Mouse (Mus musculus) heart, embryonic 11.5 days (tissue): ENCODE measurements around the gene Lgr6. TPM values are rescaled to one million over a fixed set of nuclear protein-coding genes. Genes with fewer than 3 reads are reported as not detected.

Experiments used
- ATAC-seq: fragments of 200-750 bp; cut with Nextera tagmentation; replicated peaks from 2 replicates; pipeline ENCODE4 v1.8.0; 2017; ENCODE audit warnings: moderate library complexity; ENCODE audit not compliant: insufficient number of reproducible peaks, low FRiP score, low TSS enrichment
- H3K27ac ChIP-seq: fragments of 300-500 bp; sonication (generic); 2 replicates; pipeline ENCODE4 v1.5.1; 2014; ENCODE audit warnings: mild to moderate bottlenecking, low read depth, low read length
- H3K27me3 ChIP-seq: fragments of 300-500 bp; sonication (generic); 2 replicates; pipeline ENCODE4 v1.6.1; 2014; ENCODE audit warnings: mild to moderate bottlenecking, low read length, mixed read lengths; ENCODE audit not compliant: control insufficient read depth, insufficient read depth
- H3K36me3 ChIP-seq: fragments of 300-500 bp; sonication (generic); 2 replicates; pipeline ENCODE4 v1.6.1; 2014; ENCODE audit warnings: mild to moderate bottlenecking, low read length, moderate library complexity, mixed read lengths; ENCODE audit not compliant: control insufficient read depth, insufficient read depth
- H3K4me1 ChIP-seq: fragments of 300-500 bp; sonication (generic); 2 replicates; pipeline ENCODE4 v1.6.1; 2014; ENCODE audit warnings: low read length; ENCODE audit not compliant: control insufficient read depth, insufficient read depth
- H3K4me2 ChIP-seq: fragments of 300-500 bp; sonication (generic); 2 replicates; pipeline ENCODE4 v1.6.1; 2014; ENCODE audit warnings: mild to moderate bottlenecking, moderate library complexity
- H3K4me3 ChIP-seq: fragments of 300-500 bp; sonication (generic); 2 replicates; pipeline ENCODE4 v1.5.1; 2014; ENCODE audit warnings: low read depth, low read length
- H3K9ac ChIP-seq: fragments of 300-500 bp; sonication (generic); 2 replicates; pipeline ENCODE4 v1.6.1; 2014; ENCODE audit warnings: mild to moderate bottlenecking, low read depth, low read length, moderate library complexity
- H3K9me3 ChIP-seq: fragments of 300-500 bp; sonication (generic); replicated peaks from 2 replicates; pipeline ENCODE4 v1.6.1; 2016; ENCODE audit warnings: low read length; ENCODE audit not compliant: control insufficient read depth
- WGBS: fragments of 180-500 bp; shearing (Covaris S2); extraction: QIAGEN DNeasy Blood & Tissue Kit; methylation state at CpG from one replicate; pipeline ENCODE4 v1.1.7; 2014; ENCODE audit not compliant: insufficient replicate concordance; 5-methylcytosine and 5-hydroxymethylcytosine counted together
- polyA plus RNA-seq: library from polyadenylated mRNA; unstranded; fragments of >200 nt; fragmentation: Nextera tagmentation; extraction: Ambion mirVana; gene quantifications from 2 replicates; pipeline ENCODE4 v1.2.1, GENCODE M21; 2014

Gene Lgr6
- polyA plus RNA-seq, 1 experiment from 2014 or later: 1.4 TPM

- peaks cover 9% of the 10 kb centered on the region; the same call in 1 of the 2 replicates for H3K36me3 ChIP-seq
- H3K9ac ChIP-seq: no peak overlapping the region
- ATAC-seq: no peak
- H3K9me3 ChIP-seq: no peaks in the 10 kb centered on the region
- no peak overlapping the region for H3K4me2 ChIP-seq
- no peaks in the 10 kb centered on the region for H3K27me3 ChIP-seq
- WGBS: 91% methylated on average over 2 of the region's 2 CpGs
- H3K4me3 ChIP-seq: no peak overlapping the region
- H3K4me1 ChIP-seq: no peaks in the 10 kb centered on the region
- H3K27ac ChIP-seq: no peak overlapping the region
Measured at GRCm38 (mm10) chr1:134965430-134965829, 139.6 kb downstream of the Lgr6 start.

GRCm38 (mm10) chr1:134962821-134963220, 142.3 kb downstream of the Lgr6 start:
- no peak overlapping the region for H3K27ac ChIP-seq
- peak overlapping the region; percentile 73 for H3K4me2 ChIP-seq
- H3K36me3 ChIP-seq: no peaks in the 10 kb centered on the region
- 3% methylated on average over 11 of the region's 11 CpGs for WGBS
- H3K4me1 ChIP-seq: no peaks in the 10 kb centered on the region
- H3K27me3 ChIP-seq: no peaks in the 10 kb centered on the region
- H3K9me3 ChIP-seq: no peaks in the 10 kb centered on the region
- peak overlapping the region; percentile 63 for H3K4me3 ChIP-seq
- ATAC-seq: peak; percentile 71; the same call in 1 of the 2 replicates
- peak overlapping the region; percentile 67 for H3K9ac ChIP-seq

GRCm38 (mm10) chr1:134962053-134962803, 142.8 kb downstream of the Lgr6 start, which contains the start of gene Ube2t:
Ube2t (plus strand) TSS chr1:134962565.
- Histone ChIP-seq H3K36me3 (no peaks in the 10 kb centered on the region), H3K27me3 (no peaks in the 10 kb centered on the region), H3K4me3 (peak within 1 kb of the TSS; percentile 63), H3K4me1 (no peaks in the 10 kb centered on the region), H3K4me2 (peak within 1 kb of the TSS; percentile 73), H3K9me3 (no peaks in the 10 kb centered on the region), H3K9ac (peak within 1 kb of the TSS; percentile 67), H3K27ac (no peak within 1 kb of the TSS)
- ATAC-seq: peak; percentile 99
- WGBS: 2% methylated on average over 50 of the region's 50 CpGs

- Histone ChIP-seq H3K27me3 (no peaks in the 10 kb centered on the region), H3K27ac (no peak overlapping the region), H3K4me3 (no peak overlapping the region), H3K36me3 (no peaks in the 10 kb centered on the region), H3K4me2 (no peak overlapping the region), H3K9ac (no peak overlapping the region), H3K9me3 (no peaks in the 10 kb centered on the region), H3K4me1 (no peaks in the 10 kb centered on the region)
- no peak for ATAC-seq
- WGBS: 48% methylated on average over 7 of the region's 7 CpGs
Measured at GRCm38 (mm10) chr1:134960634-134961033, 144.4 kb downstream of the Lgr6 start.

GRCm38 (mm10) chr1:134955637-134956176, 149.4 kb downstream of the Lgr6 start, which contains the start of gene Ppp1r12b:
Ppp1r12b (minus strand) TSS chr1:134955942.
- H3K4me1 ChIP-seq: peaks cover 4% of the 10 kb centered on the region; the same call in 1 of the 2 replicates
- no peaks in the 10 kb centered on the region for H3K9me3 ChIP-seq
- WGBS: under 1% methylated on average over 39 of the region's 39 CpGs
- H3K9ac ChIP-seq: peak within 1 kb of the TSS; percentile 94
- no peaks in the 10 kb centered on the region for H3K27me3 ChIP-seq
- H3K4me3 ChIP-seq: peak within 1 kb of the TSS; percentile 83
- peak; percentile 95 for ATAC-seq
- no peaks in the 10 kb centered on the region for H3K36me3 ChIP-seq
- peak within 1 kb of the TSS; percentile 69 for H3K4me2 ChIP-seq
- peak within 1 kb of the TSS; percentile 92 for H3K27ac ChIP-seq

- Histone ChIP-seq H3K27me3 (no peaks in the 10 kb centered on the region), H3K27ac (peak overlapping the region; percentile 92), H3K36me3 (no peaks in the 10 kb centered on the region), H3K4me3 (peak overlapping the region; percentile 83), H3K9me3 (no peaks in the 10 kb centered on the region), H3K4me2 (peak overlapping the region; percentile 69), H3K4me1 (peaks cover 4% of the 10 kb centered on the region; the same call in 1 of the 2 replicates), H3K9ac (peak overlapping the region; percentile 94)
- peak; percentile 25; the same call in 1 of the 2 replicates for ATAC-seq
- WGBS: 4% methylated on average over 16 of the region's 16 CpGs
Measured at GRCm38 (mm10) chr1:134955050-134955636, 149.9 kb downstream of the Lgr6 start.

GRCm38 (mm10) chr1:134949946-134950345, 155.1 kb downstream of the Lgr6 start:
- H3K27ac ChIP-seq: no peak overlapping the region

GRCm38 (mm10) chr1:134947590-134947989, 157.5 kb downstream of the Lgr6 start:
- no peaks in the 10 kb centered on the region for H3K36me3 ChIP-seq
- 85% methylated on average over 7 of the region's 7 CpGs for WGBS
- no peak overlapping the region for H3K27ac ChIP-seq
- ATAC-seq: no peak
- H3K9me3 ChIP-seq: no peaks in the 10 kb centered on the region
- H3K4me2 ChIP-seq: no peak overlapping the region
- H3K4me3 ChIP-seq: no peak overlapping the region
- peaks cover 4% of the 10 kb centered on the region; the same call in 1 of the 2 replicates for H3K4me1 ChIP-seq
- no peak overlapping the region for H3K9ac ChIP-seq
- no peaks in the 10 kb centered on the region for H3K27me3 ChIP-seq

More at GRCm38 (mm10) chr1:134949946-134950345, 155.1 kb downstream of the Lgr6 start:
- Histone ChIP-seq H3K4me1 (peaks cover 4% of the 10 kb centered on the region; the same call in 1 of the 2 replicates), H3K36me3 (no peaks in the 10 kb centered on the region), H3K4me3 (no peak overlapping the region), H3K27me3 (no peaks in the 10 kb centered on the region), H3K9me3 (no peaks in the 10 kb centered on the region), H3K9ac (no peak overlapping the region), H3K4me2 (no peak overlapping the region)
- no peak for ATAC-seq
- 88% methylated on average over 3 of the region's 3 CpGs for WGBS
